In genomic region chr10:111476989-111477510, GRCm38 (mm10) we compare ENCODE assay signal across 18 mouse cellular contexts. TPM values are rescaled to one million over a fixed set of nuclear protein-coding genes. Genes with fewer than 3 reads are reported as not detected.
DNase-seq lines count a peak whose midpoint lies in the region; ATAC-seq and TF ChIP-seq lines count a peak whose summit lies in the region.
"Had no signal": no experiment of that assay in that cellular context is flagged by ENCODE, and none has a peak within 500 bp of the region (broad histone marks: within the 10 kb centered on the region; RNA-seq: fewer than 3 reads in every experiment).

No protein-coding gene starts in this region.

- H3K36me3 ChIP-seq in hindbrain, embryonic 14.5 days (replicated peaks; ENCODE audit: control insufficient read depth, insufficient read depth) = peaks cover 9% of the 10 kb centered on the region; the same call in 1 of the 2 replicates
- H3K36me3 ChIP-seq in hindbrain, embryonic 13.5 days = peaks cover 10% of the 10 kb centered on the region
- peaks cover 58% of the 10 kb centered on the region for H3K36me3 ChIP-seq in midbrain, embryonic 10.5 days
- H3K36me3 ChIP-seq in midbrain, postnatal 0 days (ENCODE audit: insufficient read depth, low read length) = peaks cover 3% of the 10 kb centered on the region; the same call in 1 of the 2 replicates
- peaks cover 23% of the 10 kb centered on the region for H3K36me3 ChIP-seq in ES-Bruce4 (ENCODE audit: control insufficient read depth, insufficient read depth, low read length, poor library complexity, severe bottlenecking)
- peaks cover 24% of the 10 kb centered on the region for H3K36me3 ChIP-seq in liver, embryonic 13.5 days

- peaks cover 44% of the 10 kb centered on the region for H3K4me1 ChIP-seq in hindbrain, embryonic 14.5 days (replicated peaks; ENCODE audit: control insufficient read depth, insufficient read depth, low read length)
- peaks cover 53% of the 10 kb centered on the region for H3K4me1 ChIP-seq in hindbrain, embryonic 13.5 days (replicated peaks)
- peaks cover 63% of the 10 kb centered on the region for H3K4me1 ChIP-seq in midbrain, embryonic 10.5 days
- peaks cover 9% of the 10 kb centered on the region; the same call in 1 of the 2 replicates for H3K4me1 ChIP-seq in midbrain, postnatal 0 days (ENCODE audit: insufficient read depth, low read length)
- H3K4me1 ChIP-seq in ES-Bruce4 (ENCODE audit: control insufficient read depth, insufficient read depth, low read length) = peaks cover 10% of the 10 kb centered on the region
- H3K4me1 ChIP-seq in liver, embryonic 13.5 days (replicated peaks) = peaks cover 82% of the 10 kb centered on the region

- no peak for TF ChIP-seq POLR2A in ES-Bruce4 (IDR thresholded peaks at IDR 0.05; ENCODE audit: insufficient read depth, low read length)

- TF ChIP-seq EP300 in ES-Bruce4 (IDR thresholded peaks at IDR 0.05; ENCODE audit: insufficient read depth, low read depth, low read length) = no peak

- H3K27me3 ChIP-seq in hindbrain, embryonic 14.5 days (ENCODE audit: control insufficient read depth, insufficient read depth, low read length) = no peaks in the 10 kb centered on the region
- no peaks in the 10 kb centered on the region for H3K27me3 ChIP-seq in hindbrain, embryonic 13.5 days
- no peaks in the 10 kb centered on the region for H3K27me3 ChIP-seq in midbrain, embryonic 10.5 days (ENCODE audit: low read depth, poor library complexity, severe bottlenecking)
- H3K27me3 ChIP-seq in midbrain, postnatal 0 days (ENCODE audit: insufficient read depth, low read length) = no peaks in the 10 kb centered on the region
- no peaks in the 10 kb centered on the region for H3K27me3 ChIP-seq in ES-Bruce4 (ENCODE audit: control insufficient read depth, insufficient read depth, low read length, poor library complexity, severe bottlenecking)
- no peaks in the 10 kb centered on the region for H3K27me3 ChIP-seq in liver, embryonic 13.5 days

- DNase-seq in hindbrain, embryonic 14.5 days (ENCODE audit: low spot score) = no peak
- DNase-seq in midbrain, embryonic 10.5 days (ENCODE audit: low spot score) = no peak
- no peak for DNase-seq in midbrain, postnatal 0 days (ENCODE audit: low spot score)
- DNase-seq in liver, embryonic 13.5 days = no peak
- no peak for DNase-seq in spleen, postnatal 14 days (ENCODE audit: low spot score in 2 of 2)
- DNase-seq: adrenal gland, adult 8-10 months; cerebellum, adult 9-10 months; embryo, embryonic 11 days; heart, adult 18-20 months; heart, postnatal 10 days; kidney, postnatal 25 days; lung, embryonic 14.5 days; spleen, adult 18-20 months; thymus, postnatal 4 days had no signal

- H3K4me2 ChIP-seq in hindbrain, embryonic 14.5 days (replicated peaks) = peak overlapping the region; percentile 41; the same call in 1 of the 2 replicates
- H3K4me2 ChIP-seq in hindbrain, embryonic 13.5 days = no peak overlapping the region
- no peak overlapping the region for H3K4me2 ChIP-seq in midbrain, postnatal 0 days (ENCODE audit: low read depth, low read length, poor library complexity, severe bottlenecking)
- peak overlapping the region; percentile 36 for H3K4me2 ChIP-seq in liver, embryonic 13.5 days

- no peak overlapping the region for H3K27ac ChIP-seq in hindbrain, embryonic 14.5 days
- H3K27ac ChIP-seq in hindbrain, embryonic 13.5 days = no peak overlapping the region
- no peak overlapping the region for H3K27ac ChIP-seq in midbrain, embryonic 10.5 days (replicated peaks)
- no peak overlapping the region for H3K27ac ChIP-seq in midbrain, postnatal 0 days (ENCODE audit: low read depth, low read length)
- H3K27ac ChIP-seq in ES-Bruce4 (ENCODE audit: insufficient read depth, low read length) = no peak overlapping the region
- no peak overlapping the region for H3K27ac ChIP-seq in liver, embryonic 13.5 days

- ATAC-seq in hindbrain, embryonic 14.5 days (ENCODE audit: low FRiP score) = no peak
- ATAC-seq in hindbrain, embryonic 13.5 days (ENCODE audit: low FRiP score) = no peak
- ATAC-seq in midbrain, postnatal 0 days (ENCODE audit: low FRiP score) = no peak
- no peak for ATAC-seq in liver, embryonic 13.5 days (ENCODE audit: low read depth)
- ATAC-seq: CD4-positive, CD25-positive, alpha-beta regulatory T cell, adult 4 months had no signal

- no peak overlapping the region for H3K4me3 ChIP-seq in hindbrain, embryonic 14.5 days (replicated peaks; ENCODE audit: low read length)
- no peak overlapping the region for H3K4me3 ChIP-seq in hindbrain, embryonic 13.5 days
- peak overlapping the region; percentile 97; the same call in 1 of the 2 replicates for H3K4me3 ChIP-seq in midbrain, embryonic 10.5 days
- no peak overlapping the region for H3K4me3 ChIP-seq in midbrain, postnatal 0 days (ENCODE audit: low read depth, low read length)
- no peak overlapping the region for H3K4me3 ChIP-seq in ES-Bruce4 (ENCODE audit: low read depth, low read length)
- H3K4me3 ChIP-seq in liver, embryonic 13.5 days (replicated peaks) = no peak overlapping the region
- H3K4me3 ChIP-seq: erythroblast, embryonic 14.5 days had no signal

- H3K9ac ChIP-seq in hindbrain, embryonic 14.5 days = no peak overlapping the region
- no peak overlapping the region for H3K9ac ChIP-seq in hindbrain, embryonic 13.5 days
- H3K9ac ChIP-seq in midbrain, postnatal 0 days (replicated peaks; ENCODE audit: low read length, poor library complexity, severe bottlenecking) = no peak overlapping the region
- peak overlapping the region; percentile 56 for H3K9ac ChIP-seq in ES-Bruce4 (ENCODE audit: low read depth, poor library complexity, severe bottlenecking)
- H3K9ac ChIP-seq in liver, embryonic 13.5 days = peak overlapping the region; percentile 46; the same call in 1 of the 2 replicates
- H3K9ac ChIP-seq: lung, embryonic 14.5 days had no signal

- TF ChIP-seq CTCF in midbrain, postnatal 0 days (IDR thresholded peaks at IDR 0.05) = no peak
- no peak for TF ChIP-seq CTCF in ES-Bruce4 (IDR thresholded peaks at IDR 0.05; ENCODE audit: low read depth, low read length)

- WGBS in hindbrain, embryonic 14.5 days = 86% methylated on average over 6 of the region's 6 CpGs
- WGBS in hindbrain, embryonic 13.5 days = 84% methylated on average over 6 of the region's 6 CpGs
- 89% methylated on average over 6 of the region's 6 CpGs for WGBS in midbrain, embryonic 10.5 days
- WGBS in midbrain, postnatal 0 days = 82% methylated on average over 6 of the region's 6 CpGs
- 52% methylated on average over 6 of the region's 6 CpGs for WGBS in liver, embryonic 13.5 days (ENCODE audit: insufficient replicate concordance)

- no peaks in the 10 kb centered on the region for H3K9me3 ChIP-seq in hindbrain, embryonic 14.5 days (ENCODE audit: control insufficient read depth, low read length)
- H3K9me3 ChIP-seq in hindbrain, embryonic 13.5 days = no peaks in the 10 kb centered on the region
- no peaks in the 10 kb centered on the region for H3K9me3 ChIP-seq in midbrain, embryonic 10.5 days (replicated peaks)
- H3K9me3 ChIP-seq in midbrain, postnatal 0 days (ENCODE audit: low read length) = no peaks in the 10 kb centered on the region
- H3K9me3 ChIP-seq in ES-Bruce4 (replicated peaks; ENCODE audit: control insufficient read depth, insufficient read depth, low read length, poor library complexity, severe bottlenecking) = no peaks in the 10 kb centered on the region
- H3K9me3 ChIP-seq in liver, embryonic 13.5 days (replicated peaks) = no peaks in the 10 kb centered on the region

RNA-seq across cellular contexts. Expression of gene Nap1l1, which starts 4.0 kb away (rescaled TPM):
- polyA plus RNA-seq in hindbrain, embryonic 14.5 days (2014; fragmentation: Nextera tagmentation; extraction: Ambion mirVana) = 178 and 185 TPM in 2 replicates
- polyA plus RNA-seq in hindbrain, embryonic 13.5 days (2015; fragmentation: Nextera tagmentation; extraction: Ambion mirVana) = 207 and 215 TPM in 2 replicates
- polyA plus RNA-seq in midbrain, embryonic 10.5 days (2016; fragmentation: Nextera tagmentation; extraction: Ambion mirVana) = 355 and 424 TPM in 2 replicates
- total RNA-seq in midbrain, postnatal 0 days (2014; rRNA removed) = 57.1 and 83.3 TPM in 2 replicates
- polyA plus RNA-seq in midbrain, postnatal 0 days (2015; fragmentation: Nextera tagmentation; extraction: Ambion mirVana) = 160 and 171 TPM in 2 replicates
- polyA plus RNA-seq in ES-Bruce4 (2011; ENCODE audit: insufficient read depth, insufficient read length, low read depth, missing spikeins) = 1,132 and 1,280 TPM in 2 replicates
- 163 and 198 TPM in 2 replicates for polyA plus RNA-seq in liver, embryonic 13.5 days (2015; fragmentation: Nextera tagmentation; extraction: Ambion mirVana)

RNA-seq across cellular contexts. Expression of gene Phlda1, which starts 29.0 kb away (rescaled TPM):
- polyA plus RNA-seq in hindbrain, embryonic 14.5 days (2014; fragmentation: Nextera tagmentation; extraction: Ambion mirVana) = 57.7 and 66.6 TPM in 2 replicates
- polyA plus RNA-seq in hindbrain, embryonic 13.5 days (2015; fragmentation: Nextera tagmentation; extraction: Ambion mirVana) = 65.6 and 70.9 TPM in 2 replicates
- 15.1 and 17.3 TPM in 2 replicates for polyA plus RNA-seq in midbrain, embryonic 10.5 days (2016; fragmentation: Nextera tagmentation; extraction: Ambion mirVana)
- total RNA-seq in midbrain, postnatal 0 days (2014; rRNA removed) = 6.8 and 7.0 TPM in 2 replicates
- 32.6 and 32.9 TPM in 2 replicates for polyA plus RNA-seq in midbrain, postnatal 0 days (2015; fragmentation: Nextera tagmentation; extraction: Ambion mirVana)
- 12.6 and 15.3 TPM in 2 replicates for polyA plus RNA-seq in ES-Bruce4 (2011; ENCODE audit: insufficient read depth, insufficient read length, low read depth, missing spikeins)
- 4.4 and 5.6 TPM in 2 replicates for polyA plus RNA-seq in liver, embryonic 13.5 days (2015; fragmentation: Nextera tagmentation; extraction: Ambion mirVana)

Comparison
In these comparisons a context has a peak if more than half of its experiments do, and no peak if none do; other contexts are left out.
1. H3K4me2 ChIP-seq: peak in hindbrain, embryonic 14.5 days (single experiment) and liver, embryonic 13.5 days (single experiment); none in hindbrain, embryonic 13.5 days (single experiment) and midbrain, postnatal 0 days (single experiment).
2. H3K9ac ChIP-seq: peak in ES-Bruce4 (single experiment) and liver, embryonic 13.5 days (single experiment); none in hindbrain, embryonic 14.5 days (single experiment), hindbrain, embryonic 13.5 days (single experiment) and midbrain, postnatal 0 days (single experiment).